Mouse (Mus musculus): Measurements from ENCODE around the gene Ltbp3.
A peak's percentile ranks its signal among the peaks of the same experiment; 100 is the strongest.

DNA sequence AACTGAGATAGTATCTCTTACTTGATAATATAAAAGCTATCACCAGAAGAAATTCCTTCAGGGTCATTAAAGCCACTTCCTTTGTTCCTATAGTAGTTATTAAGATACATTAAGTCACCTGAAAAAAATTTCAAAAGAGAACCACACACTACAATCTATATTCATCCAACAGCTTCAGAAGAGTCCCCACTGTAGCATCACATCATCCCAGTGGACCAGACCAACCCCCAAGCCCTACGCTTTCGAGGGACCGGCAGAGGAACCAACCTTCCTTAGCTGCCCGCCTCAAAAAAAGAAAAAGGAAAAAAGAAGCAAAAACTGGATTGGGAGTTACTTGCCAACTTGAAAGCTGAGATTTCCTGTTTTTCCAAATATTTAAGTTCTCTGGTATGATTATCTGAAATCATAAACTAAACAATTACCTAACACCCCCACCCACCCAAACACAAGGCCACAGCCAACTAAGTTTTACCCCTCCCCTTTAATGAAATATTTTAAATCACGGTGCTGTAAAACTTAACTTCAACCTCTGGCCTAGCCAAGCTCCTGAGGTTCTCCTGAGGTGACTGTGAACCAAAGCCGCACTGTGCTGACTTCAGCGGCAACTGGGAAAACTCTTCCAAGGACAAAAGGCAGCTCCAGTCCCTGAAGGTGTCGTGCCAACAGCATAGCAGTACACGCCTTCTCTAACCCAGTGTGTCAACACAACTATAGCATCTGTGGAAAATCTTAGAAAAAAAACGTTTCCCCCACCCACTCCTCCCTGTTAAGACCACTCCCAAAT is 59.1 kb downstream of the Ltbp3 start:
- TF ChIP-seq CTCF (IDR thresholded peaks at IDR 0.05; ENCODE audit: low read depth, low read length) (no peak), GATA1 (IDR thresholded peaks at IDR 0.05; ENCODE audit: borderline replicate concordance, low read length) (no peak), POLR2AphosphoS5 (IDR thresholded peaks at IDR 0.05; ENCODE audit: insufficient replicate concordance, low read depth, low read length) (peak; percentile 93; the same call in 1 of the 2 replicates), GATA2 (IDR thresholded peaks at IDR 0.05; ENCODE audit: borderline replicate concordance, low read depth, low read length) (no peak), TAL1 (conservative IDR thresholded peaks at IDR 0.05; ENCODE audit: low read depth, low read length) (no peak)
